Mouse (Mus musculus): ENCODE measurements around the gene Gm45808.
A peak's percentile ranks its signal among the peaks of the same experiment; 100 is the strongest.
"Not testable (repeated sequence)": the region's sequence is repeated elsewhere in the genome, so short reads cannot be mapped to it uniquely, and the experiment has no call there.

The Gm45808 gene

GRCm38 (mm10) chr7:45509181-45509882, 22.7 kb upstream of the Gm45808 start:
- DNase-seq: no peak

- no peak for DNase-seq
These were observed 21.9 kb upstream of the Gm45808 start for GRCm38 (mm10) chr7:45508561-45508960.

GRCm38 (mm10) chr7:45507583-45507982, 21.0 kb upstream of the Gm45808 start:
- no peak for DNase-seq

GRCm38 (mm10) chr7:45498427-45498826, 11.8 kb upstream of the Gm45808 start:
- DNase-seq: no peak

GRCm38 (mm10) chr7:45494548-45494947, 7.9 kb upstream of the Gm45808 start:
- no peak for DNase-seq

GRCm38 (mm10) chr7:45492951-45493350, 6.3 kb upstream of the Gm45808 start:
- no peak for DNase-seq

- DNase-seq: no peak
These were observed 5.7 kb upstream of the Gm45808 start for GRCm38 (mm10) chr7:45492225-45492844.

- DNase-seq: peak; percentile 49
These were observed 4.7 kb upstream of the Gm45808 start for GRCm38 (mm10) chr7:45491264-45491663.

GRCm38 (mm10) chr7:45490822-45491221, 4.2 kb upstream of the Gm45808 start:
- peak; percentile 28 for DNase-seq

GRCm38 (mm10) chr7:45489578-45489977, 3.0 kb upstream of the Gm45808 start:
- DNase-seq: no peak

- peak; percentile 80 for DNase-seq
These were observed 1.9 kb upstream of the Gm45808 start, which contains the start of gene Dhdh for GRCm38 (mm10) chr7:45488293-45489204. Gene Dhdh, minus strand, starts transcription at chr7:45488805.

GRCm38 (mm10) chr7:45487861-45488292, 1.3 kb upstream of the Gm45808 start:
- no peak for DNase-seq

GRCm38 (mm10) chr7:45486158-45486557, 453 bp downstream of the Gm45808 start:
- DNase-seq: no peak

GRCm38 (mm10) chr7:45484985-45485384, 1.6 kb downstream of the Gm45808 start:
- DNase-seq: not testable (repeated sequence)

- DNase-seq: no peak
These were observed 4.4 kb downstream of the Gm45808 start for GRCm38 (mm10) chr7:45482166-45482565.

GRCm38 (mm10) chr7:45481374-45481927, 5.2 kb downstream of the Gm45808 start, which contains the start of gene Tulp2:
Gene Tulp2, plus strand, starts transcription at chr7:45481877.
- DNase-seq: peak; percentile 84

- DNase-seq: not testable (repeated sequence)
These were observed 6.3 kb downstream of the Gm45808 start for GRCm38 (mm10) chr7:45480310-45480709.

GRCm38 (mm10) chr7:45478774-45479173, 7.8 kb downstream of the Gm45808 start:
- DNase-seq: no peak

GRCm38 (mm10) chr7:45477003-45477402, 9.6 kb downstream of the Gm45808 start:
- peak; percentile 83 for DNase-seq

GRCm38 (mm10) chr7:45476453-45476852, 10.2 kb downstream of the Gm45808 start:
- no peak for DNase-seq

- peak; percentile 64 for DNase-seq
These were observed 11.2 kb downstream of the Gm45808 start for GRCm38 (mm10) chr7:45475291-45475969.

GRCm38 (mm10) chr7:45470869-45471268, 15.7 kb downstream of the Gm45808 start:
- peak; percentile 82 for DNase-seq
